Mouse (Mus musculus) small intestine, adult 2 months (tissue): ENCODE data around the gene Cfl1. TPM values are rescaled to one million over a fixed set of nuclear protein-coding genes. Genes with fewer than 3 reads are reported as not detected.

Experiments
- H3K27ac ChIP-seq: fragments of 200-500 bp; 2 replicates; pipeline ENCODE4 v1.5.1; 2012; ENCODE audit warnings: low read depth, low read length, control low read depth, inconsistent platforms; ENCODE audit not compliant: insufficient read depth
- H3K27me3 ChIP-seq: fragments of 200-500 bp; 2 replicates; pipeline ENCODE4 v1.6.1; 2012; ENCODE audit warnings: mild to moderate bottlenecking, moderate library complexity, low read length, inconsistent platforms; ENCODE audit not compliant: control insufficient read depth, insufficient read depth
- H3K36me3 ChIP-seq: fragments of 200-500 bp; 2 replicates; pipeline ENCODE4 v1.6.1; 2012; ENCODE audit warnings: mild to moderate bottlenecking, low read length, control low read depth, inconsistent platforms; ENCODE audit not compliant: control insufficient read depth, insufficient read depth
- H3K4me1 ChIP-seq: fragments of 200-500 bp; 2 replicates; pipeline ENCODE4 v1.6.1; 2012; ENCODE audit warnings: low read length, inconsistent platforms, mixed read lengths; ENCODE audit not compliant: control insufficient read depth, insufficient read depth, insufficient read length
- H3K4me3 ChIP-seq: fragments of 200-500 bp; 2 replicates; pipeline ENCODE4 v1.5.1; 2012; ENCODE audit warnings: low read depth, mild to moderate bottlenecking, control low read depth, inconsistent platforms, low read length, moderate library complexity
- CTCF ChIP-seq: fragments of 200-500 bp; IDR thresholded peaks from 2 replicates; pipeline ENCODE4 v1.5.1; 2012; ENCODE audit warnings: low read depth, mild to moderate bottlenecking, control low read depth, inconsistent platforms, low read length, moderate library complexity, mixed read lengths; ENCODE audit not compliant: insufficient replicate concordance, insufficient read length; ENCODE audit errors: extremely low read depth
- POLR2A ChIP-seq: fragments of 200-500 bp; IDR thresholded peaks from 2 replicates; pipeline ENCODE4 v1.6.1; 2012; ENCODE audit warnings: low read depth, mild to moderate bottlenecking, control low read depth, inconsistent platforms, low read length, moderate library complexity
- WGBS: fragments of 180-500 bp; shearing (Covaris S2); methylation state at CpG from one replicate; pipeline ENCODE4 v1.1.7; 2018; 5-methylcytosine and 5-hydroxymethylcytosine counted together
- polyA plus RNA-seq: library from polyadenylated mRNA; depleted of rRNA; stranded (reverse); fragments of >200 nt; gene quantifications from 2 replicates; pipeline ENCODE4 v1.2.3, GENCODE M21; 2012

The Cfl1 gene
- polyA plus RNA-seq, 1 experiment: 703 TPM

GRCm38 (mm10) chr19:5516906-5517505 lies 26.8 kb downstream of the Cfl1 start:
- Histone ChIP-seq H3K4me1 (peaks cover 28% of the 10 kb centered on the region), H3K27ac (peak overlapping the region; percentile 88), H3K4me3 (no peak overlapping the region), H3K36me3 (no peaks in the 10 kb centered on the region), H3K27me3 (no peaks in the 10 kb centered on the region)
- WGBS: 87% methylated on average over 8 of the region's 8 CpGs
- TF ChIP-seq POLR2A (no peak), CTCF (no peak)

DNA sequence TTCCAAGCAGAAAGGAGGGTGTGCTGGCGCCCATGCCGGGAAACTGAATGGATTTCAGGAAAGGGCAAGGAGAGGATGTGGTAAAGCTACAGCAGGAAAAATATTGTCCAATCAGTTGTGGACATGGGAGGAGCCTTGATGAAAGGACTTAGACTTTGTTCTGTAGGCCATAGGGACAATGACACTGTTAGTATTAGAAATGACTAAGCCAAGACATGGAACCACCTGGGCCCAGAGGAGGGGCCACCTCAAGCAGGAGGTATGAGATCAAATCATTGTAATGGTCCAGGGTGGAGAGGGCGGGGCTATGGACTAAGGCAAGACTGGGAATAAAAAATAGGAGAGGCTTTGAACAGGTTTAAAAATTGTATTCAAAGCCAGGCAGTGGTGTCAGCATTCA lies 28.5 kb downstream of the Cfl1 start:
- TF ChIP-seq POLR2A: no peak
- TF ChIP-seq CTCF: no peak
- H3K36me3 ChIP-seq: no peaks in the 10 kb centered on the region
- H3K4me1 ChIP-seq: peaks cover 19% of the 10 kb centered on the region
- H3K27me3 ChIP-seq: no peaks in the 10 kb centered on the region
- H3K27ac ChIP-seq: peak overlapping the region; percentile 39; the same call in 1 of the 2 replicates
- WGBS: 64% methylated on average over 3 of the region's 3 CpGs
- no peak overlapping the region for H3K4me3 ChIP-seq

GRCm38 (mm10) chr19:5525204-5525603 lies 34.9 kb downstream of the Cfl1 start:
- TF ChIP-seq POLR2A: no peak
- no peak for TF ChIP-seq CTCF
- 75% methylated on average over 5 of the region's 5 CpGs for whole genome bisulfite sequencing
- H3K27ac ChIP-seq: no peak overlapping the region

GRCm38 (mm10) chr19:5529325-5530137 lies 39.3 kb downstream of the Cfl1 start:
- no peak for TF ChIP-seq POLR2A
- peak; percentile 99 for TF ChIP-seq CTCF
- H3K27ac ChIP-seq: peak overlapping the region; percentile 91
- H3K36me3 ChIP-seq: no peaks in the 10 kb centered on the region
- 4% methylated on average over 20 of the region's 20 CpGs for WGBS
- no peaks in the 10 kb centered on the region for H3K27me3 ChIP-seq
- peak overlapping the region; percentile 55 for H3K4me3 ChIP-seq
- no peaks in the 10 kb centered on the region for H3K4me1 ChIP-seq

More at GRCm38 (mm10) chr19:5525204-5525603, 34.9 kb downstream of the Cfl1 start:
- Histone ChIP-seq H3K4me1 (no peaks in the 10 kb centered on the region), H3K36me3 (no peaks in the 10 kb centered on the region), H3K27me3 (no peaks in the 10 kb centered on the region), H3K4me3 (no peak overlapping the region)

- H3K27me3 ChIP-seq: no peaks in the 10 kb centered on the region
- H3K27ac ChIP-seq: peak overlapping the region; percentile 91
- no peak for TF ChIP-seq CTCF
- TF ChIP-seq POLR2A: no peak
- no peaks in the 10 kb centered on the region for H3K36me3 ChIP-seq
- 24% methylated on average over 7 of the region's 7 CpGs for whole genome bisulfite sequencing
- no peaks in the 10 kb centered on the region for H3K4me1 ChIP-seq
- H3K4me3 ChIP-seq: no peak overlapping the region
These were observed 39.9 kb downstream of the Cfl1 start for GRCm38 (mm10) chr19:5530138-5530524.

- no peak for TF ChIP-seq POLR2A
- TF ChIP-seq CTCF: no peak
- Histone ChIP-seq H3K4me3 (no peak overlapping the region), H3K4me1 (no peaks in the 10 kb centered on the region), H3K36me3 (no peaks in the 10 kb centered on the region), H3K27ac (no peak overlapping the region), H3K27me3 (no peaks in the 10 kb centered on the region)
- WGBS: 72% methylated on average over 8 of the region's 8 CpGs
These were observed 42.3 kb downstream of the Cfl1 start for GRCm38 (mm10) chr19:5532520-5532919.

DNA sequence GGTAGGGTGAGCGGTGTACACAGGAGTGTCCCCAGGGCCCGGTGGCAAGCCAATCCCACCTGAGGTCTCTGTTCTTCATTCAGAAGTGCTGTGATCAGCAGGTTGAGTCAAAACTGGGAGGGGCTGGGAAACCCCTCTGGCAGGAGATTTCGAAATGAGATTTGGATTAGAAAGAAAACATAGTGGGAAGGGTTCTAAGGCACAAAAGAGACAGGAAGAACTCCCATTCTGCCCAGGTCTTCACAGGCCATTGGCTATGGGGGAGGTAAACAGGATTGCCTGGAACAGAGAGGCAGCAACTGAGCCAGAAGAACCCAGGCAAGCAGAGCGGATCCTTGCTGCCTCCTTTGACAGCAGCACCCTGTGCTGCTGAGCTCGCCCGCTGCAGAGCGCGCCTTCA lies 48.5 kb downstream of the Cfl1 start:
- Histone ChIP-seq H3K36me3 (no peaks in the 10 kb centered on the region), H3K27me3 (no peaks in the 10 kb centered on the region), H3K4me3 (no peak overlapping the region), H3K27ac (no peak overlapping the region), H3K4me1 (no peaks in the 10 kb centered on the region)
- TF ChIP-seq CTCF: no peak
- WGBS: 91% methylated on average over 8 of the region's 8 CpGs
